Mouse (Mus musculus) layer of hippocampus, postnatal 36 days (tissue): ENCODE results near the gene Smim12. TPM values are rescaled to one million over a fixed set of nuclear protein-coding genes. Genes with fewer than 3 reads are reported as not detected.

ENCODE experiments used
- DNase-seq, 2 experiments: peaks; one replicate each; pipeline ENCODE4 v3.0.0; 2022
- total RNA-seq, 2 experiments: library from RNA; stranded (reverse); gene quantifications; 2 replicates each; pipeline ENCODE4 v1.2.3; 2021

The Smim12 gene
- total RNA-seq, 2 experiments from 2014 or later: 51.2 to 59.5 TPM

GRCm38 (mm10) chr4:127235742-127236487 lies 7.7 kb upstream of the Smim12 start:
- DNase-seq: peak; percentile 70 to 72

- no peak for DNase-seq
Measured at GRCm38 (mm10) chr4:127236631-127237030, 7.0 kb upstream of the Smim12 start.

DNA sequence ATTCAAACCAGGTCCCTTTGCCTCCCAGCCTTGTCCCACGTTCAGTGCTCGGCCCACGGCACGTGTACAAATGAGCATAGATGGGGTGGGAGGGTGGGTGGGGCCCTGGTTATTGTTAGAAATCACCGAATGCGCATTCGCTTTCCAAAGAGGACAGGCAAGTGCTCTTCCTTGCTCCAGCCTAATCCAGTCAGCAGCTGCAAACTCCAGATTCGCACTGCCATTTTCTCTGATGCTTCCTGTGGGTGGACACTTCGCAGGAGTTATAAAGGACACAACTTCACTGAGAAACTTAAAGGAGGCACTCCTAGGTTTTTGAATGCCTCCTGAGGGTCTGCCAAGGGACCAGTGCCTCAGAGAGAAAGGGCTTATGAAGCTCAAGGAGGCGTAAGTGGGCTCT lies 6.3 kb upstream of the Smim12 start:
- no peak for DNase-seq

DNA sequence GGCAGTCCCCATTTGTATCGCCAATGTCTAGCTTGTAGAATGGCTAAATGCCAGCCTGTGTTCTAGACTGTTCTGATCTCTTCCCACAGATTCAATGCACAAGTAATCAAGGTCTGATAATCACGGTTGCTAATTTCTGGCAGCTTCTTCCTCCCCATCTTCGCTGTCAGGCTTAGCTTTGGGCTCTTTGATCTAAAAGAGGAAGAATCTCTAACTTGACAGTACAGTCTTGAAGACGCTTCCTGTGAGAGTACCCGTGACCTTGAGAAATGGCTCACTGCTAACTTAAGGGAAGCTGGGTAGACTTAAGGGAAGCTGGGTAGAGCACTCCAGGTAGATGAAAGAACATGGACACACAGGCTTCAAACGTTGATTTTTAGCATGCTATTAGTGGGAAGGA lies 888 bp upstream of the Smim12 start:
- DNase-seq: no peak

GRCm38 (mm10) chr4:127243953-127244352 lies 369 bp downstream of the Smim12 start:
- no peak for DNase-seq

- peak; percentile 92 to 95 for DNase-seq
Measured at GRCm38 (mm10) chr4:127249701-127250349, 6.2 kb downstream of the Smim12 start.

GRCm38 (mm10) chr4:127251963-127252585 lies 8.5 kb downstream of the Smim12 start:
- peak; percentile 57 for DNase-seq

DNA sequence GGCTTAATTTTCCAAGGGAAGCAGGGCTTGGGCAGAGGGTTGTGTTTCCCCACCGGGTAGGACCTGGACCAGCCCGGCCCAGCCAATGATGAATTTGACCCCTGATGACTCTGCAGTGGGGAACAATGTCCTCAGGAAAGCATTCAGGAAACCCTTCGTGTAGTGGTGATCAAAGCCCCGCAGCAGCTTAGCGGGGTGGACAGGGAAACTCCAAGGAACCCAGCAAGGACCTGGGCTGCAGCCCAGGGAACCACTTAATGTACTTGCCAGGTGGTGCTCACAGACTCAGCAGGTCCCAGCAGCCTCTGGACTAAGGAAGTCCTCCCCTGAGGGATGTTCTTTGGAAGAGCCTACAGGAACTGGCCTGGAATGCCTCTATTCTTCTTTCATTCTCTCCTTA lies 13.2 kb downstream of the Smim12 start:
- no peak for DNase-seq

- DNase-seq: no peak
Measured at GRCm38 (mm10) chr4:127258186-127258897, 14.8 kb downstream of the Smim12 start.

GRCm38 (mm10) chr4:127261601-127262000 lies 18.0 kb downstream of the Smim12 start:
- DNase-seq: no peak

- DNase-seq: no peak
Measured at GRCm38 (mm10) chr4:127263438-127264182, 20.0 kb downstream of the Smim12 start.

DNA sequence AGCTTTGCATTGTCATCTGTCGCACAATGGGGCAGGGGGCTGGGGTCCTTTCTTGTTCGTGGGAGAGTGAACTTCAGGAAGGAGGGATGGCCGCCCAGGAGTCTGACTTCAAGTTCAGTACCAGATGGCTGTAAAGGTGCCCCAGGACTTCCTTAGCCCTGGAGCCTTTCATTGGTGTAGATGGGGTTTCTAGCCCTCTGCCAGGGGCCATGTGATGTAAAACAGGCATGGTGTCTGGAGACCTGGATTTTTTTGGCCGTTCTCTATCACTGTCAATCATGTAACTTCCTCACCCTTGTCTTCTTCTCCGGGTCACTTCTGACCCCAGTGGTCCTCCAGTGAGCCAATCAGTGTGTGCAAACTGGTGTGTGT lies 20.6 kb downstream of the Smim12 start:
- no peak for DNase-seq

DNA sequence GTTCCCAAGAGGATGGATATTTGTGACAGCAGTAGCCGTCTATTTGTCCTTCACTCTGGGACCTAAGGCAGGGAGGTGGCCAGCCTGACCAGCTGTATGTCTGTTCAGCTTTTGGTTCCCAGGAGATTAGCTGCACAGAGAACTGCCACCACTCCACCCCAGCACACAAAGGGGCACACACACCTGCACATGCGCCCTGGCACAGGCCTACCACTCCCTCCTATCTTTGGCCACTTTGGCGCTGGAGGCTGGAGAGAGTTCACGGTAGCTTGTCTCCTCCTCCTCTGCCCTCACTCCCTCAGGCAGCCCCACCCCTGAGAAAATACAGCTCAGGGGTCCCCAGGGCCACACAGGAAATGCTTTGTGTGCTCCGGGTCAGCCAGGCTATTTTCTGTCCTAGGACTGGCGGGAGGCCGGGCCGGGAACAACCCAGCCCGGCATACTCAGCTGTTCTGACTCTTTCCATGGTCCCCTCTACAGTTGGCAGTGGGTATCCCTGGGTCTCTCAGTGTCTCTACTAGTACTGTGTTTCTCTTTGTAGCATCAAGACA lies 34.9 kb downstream of the Smim12 start:
- no peak for DNase-seq

- no peak for DNase-seq
Measured at GRCm38 (mm10) chr4:127279241-127279640, 35.7 kb downstream of the Smim12 start.

DNA sequence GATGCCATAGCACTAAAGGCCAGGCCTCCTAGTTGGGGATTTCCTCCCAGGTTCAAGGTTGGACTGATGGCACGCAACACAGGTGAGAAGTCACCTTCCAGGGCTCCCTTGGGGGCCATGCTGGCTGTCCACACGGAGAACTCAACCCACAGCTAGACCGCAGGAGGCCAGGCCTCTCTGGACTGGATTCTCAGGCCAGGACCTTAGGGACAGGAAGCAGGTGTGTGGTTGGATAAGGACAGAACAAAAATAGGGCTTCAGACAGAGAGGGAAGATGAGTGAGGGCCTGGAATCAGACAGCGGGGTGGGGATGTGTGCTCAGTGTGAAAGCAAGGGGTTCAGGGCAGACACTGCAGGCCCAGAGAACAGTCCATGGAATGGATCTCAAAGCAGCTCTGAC lies 43.3 kb downstream of the Smim12 start:
- no peak for DNase-seq

DNA sequence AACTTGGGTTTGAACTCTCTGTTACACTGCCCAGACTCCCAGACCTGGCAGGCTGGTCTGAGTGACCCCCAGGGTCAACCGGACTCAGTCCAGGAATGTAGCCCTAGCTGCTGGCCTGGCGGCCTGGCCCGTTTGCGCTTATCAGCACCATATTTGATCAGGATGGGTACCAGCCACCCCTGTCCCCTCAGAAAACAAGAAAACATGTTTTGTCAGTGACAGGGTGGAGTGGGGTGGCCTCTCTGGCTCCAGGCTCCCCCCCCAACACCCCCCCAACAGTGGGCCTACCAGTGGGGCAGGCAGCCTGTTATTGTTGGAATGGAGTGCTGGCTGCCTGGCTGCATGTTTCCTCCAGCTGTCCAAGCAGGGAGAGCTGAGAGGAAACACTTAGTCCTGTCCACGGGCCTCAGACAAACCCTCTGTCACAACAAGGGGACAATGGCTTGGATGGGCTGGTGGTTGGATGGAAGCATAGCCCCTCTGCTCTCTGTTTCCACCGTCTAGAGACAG lies 45.5 kb downstream of the Smim12 start:
- DNase-seq: no peak

DNA sequence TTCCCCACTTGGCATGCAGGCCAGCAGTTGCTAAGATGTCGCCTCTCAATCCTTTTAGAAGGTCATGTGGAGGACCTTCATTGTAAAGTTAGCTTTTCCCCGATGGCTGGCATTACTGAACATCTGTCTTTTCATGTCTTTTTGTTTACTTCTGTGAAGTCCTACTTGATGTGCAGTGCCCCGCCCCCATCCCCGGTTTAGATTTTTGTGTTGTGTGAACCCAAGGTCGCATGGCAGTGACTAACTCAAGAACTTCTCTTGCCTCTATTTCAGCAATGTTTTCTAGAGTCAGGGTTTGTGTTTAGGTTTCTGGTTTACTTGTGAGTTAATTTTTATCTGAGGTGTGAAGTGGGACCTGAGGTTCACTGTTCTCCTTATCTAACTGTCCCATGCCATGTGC lies 49.0 kb downstream of the Smim12 start:
- DNase-seq: no peak
